Comparison of ENCODE assay signal across 9 mouse cellular contexts in genomic region chr9:90446957-90447356, GRCm38 (mm10).
DNase-seq lines count a peak whose midpoint lies in the region; ATAC-seq lines count a peak whose summit lies in the region.
"Had no signal": no experiment of that assay in that cellular context is flagged by ENCODE, and none has a peak within 500 bp of the region (broad histone marks: within the 10 kb centered on the region; RNA-seq: fewer than 3 reads in every experiment).

No protein-coding gene starts in this region.

- peak; percentile 90 for ATAC-seq in frontal cortex, adult (ENCODE audit: low TSS enrichment)
- no peak for ATAC-seq in neural tube, embryonic 11.5 days (ENCODE audit: insufficient read depth, low FRiP score, low TSS enrichment)
- ATAC-seq in neural tube, embryonic 15.5 days (ENCODE audit: low FRiP score) = no peak
- ATAC-seq in intestine, embryonic 16.5 days = no peak

- no peaks in the 10 kb centered on the region for H3K9me3 ChIP-seq in neural tube, embryonic 11.5 days (ENCODE audit: control insufficient read depth, low read length)
- no peaks in the 10 kb centered on the region for H3K9me3 ChIP-seq in neural tube, embryonic 15.5 days (replicated peaks)
- H3K9me3 ChIP-seq in intestine, embryonic 16.5 days (ENCODE audit: control insufficient read depth, low read length) = no peaks in the 10 kb centered on the region
- H3K9me3 ChIP-seq: neural tube, embryonic 12.5 days had no signal

- no peaks in the 10 kb centered on the region for H3K36me3 ChIP-seq in neural tube, embryonic 11.5 days (ENCODE audit: control insufficient read depth, insufficient read depth, low read length)
- H3K36me3 ChIP-seq in neural tube, embryonic 15.5 days = no peaks in the 10 kb centered on the region
- H3K36me3 ChIP-seq in intestine, embryonic 16.5 days (ENCODE audit: control insufficient read depth, insufficient read depth, low read length) = no peaks in the 10 kb centered on the region
- H3K36me3 ChIP-seq: neural tube, embryonic 12.5 days had no signal

- 21% methylated on average over 4 of the region's 4 CpGs for WGBS in neural tube, embryonic 11.5 days
- 24% methylated on average over 4 of the region's 4 CpGs for WGBS in neural tube, embryonic 15.5 days
- WGBS in intestine, embryonic 16.5 days = 17% methylated on average over 4 of the region's 4 CpGs

- no peak overlapping the region for H3K4me3 ChIP-seq in neural tube, embryonic 11.5 days (ENCODE audit: low read depth, low read length)
- no peak overlapping the region for H3K4me3 ChIP-seq in neural tube, embryonic 15.5 days (replicated peaks)
- H3K4me3 ChIP-seq in intestine, embryonic 16.5 days (ENCODE audit: low read length) = no peak overlapping the region
- H3K4me3 ChIP-seq: neural tube, embryonic 12.5 days had no signal

- no peak overlapping the region for H3K9ac ChIP-seq in neural tube, embryonic 11.5 days (ENCODE audit: low read length)
- no peak overlapping the region for H3K9ac ChIP-seq in neural tube, embryonic 15.5 days (replicated peaks)
- H3K9ac ChIP-seq in intestine, embryonic 16.5 days (ENCODE audit: low read depth, low read length) = no peak overlapping the region
- H3K9ac ChIP-seq: neural tube, embryonic 12.5 days had no signal

- no peaks in the 10 kb centered on the region for H3K27me3 ChIP-seq in neural tube, embryonic 11.5 days (ENCODE audit: control insufficient read depth, insufficient read depth, low read length)
- H3K27me3 ChIP-seq in neural tube, embryonic 15.5 days (replicated peaks) = no peaks in the 10 kb centered on the region
- H3K27me3 ChIP-seq in intestine, embryonic 16.5 days (replicated peaks; ENCODE audit: control insufficient read depth, insufficient read depth, low read length) = no peaks in the 10 kb centered on the region
- H3K27me3 ChIP-seq: neural tube, embryonic 12.5 days had no signal

- H3K4me1 ChIP-seq in neural tube, embryonic 11.5 days (ENCODE audit: control insufficient read depth, insufficient read depth, low read length) = no peaks in the 10 kb centered on the region
- no peaks in the 10 kb centered on the region for H3K4me1 ChIP-seq in neural tube, embryonic 15.5 days
- H3K4me1 ChIP-seq in intestine, embryonic 16.5 days (ENCODE audit: control insufficient read depth, insufficient read depth, low read length) = no peaks in the 10 kb centered on the region
- H3K4me1 ChIP-seq: neural tube, embryonic 12.5 days had no signal

- no peak overlapping the region for H3K27ac ChIP-seq in neural tube, embryonic 11.5 days (ENCODE audit: low read depth, low read length)
- H3K27ac ChIP-seq in neural tube, embryonic 15.5 days (replicated peaks) = no peak overlapping the region
- H3K27ac ChIP-seq in intestine, embryonic 16.5 days (ENCODE audit: low read length) = no peak overlapping the region
- H3K27ac ChIP-seq: neural tube, embryonic 12.5 days had no signal

- DNase-seq in frontal cortex, postnatal 10 days (ENCODE audit: low spot score in 2 of 2) = no peak
- peak; percentile 17 for DNase-seq in neural tube, embryonic 11.5 days (ENCODE audit: low spot score)
- DNase-seq in cerebellum, adult 11 months = peak; percentile 16
- peak; percentile 14 to 40 for DNase-seq in kidney, postnatal 25 days
- peak; percentile 13 for DNase-seq in retina, postnatal 7 days (ENCODE audit: low read depth, low spot score)

- H3K4me2 ChIP-seq in neural tube, embryonic 11.5 days (ENCODE audit: low read depth) = no peak overlapping the region
- H3K4me2 ChIP-seq in neural tube, embryonic 15.5 days = no peak overlapping the region
- no peak overlapping the region for H3K4me2 ChIP-seq in intestine, embryonic 16.5 days (ENCODE audit: low read depth, low read length)
- H3K4me2 ChIP-seq: neural tube, embryonic 12.5 days had no signal

Comparison
In these comparisons a context has a peak if more than half of its experiments do, and no peak if none do; other contexts are left out.
1. DNase-seq: peak in neural tube, embryonic 11.5 days (single experiment), cerebellum, adult 11 months (single experiment), kidney, postnatal 25 days (2 of 2) and retina, postnatal 7 days (single experiment); none in frontal cortex, postnatal 10 days (0 of 2).